7 mouse cellular contexts compared by ENCODE assay signal in the genomic region with DNA sequence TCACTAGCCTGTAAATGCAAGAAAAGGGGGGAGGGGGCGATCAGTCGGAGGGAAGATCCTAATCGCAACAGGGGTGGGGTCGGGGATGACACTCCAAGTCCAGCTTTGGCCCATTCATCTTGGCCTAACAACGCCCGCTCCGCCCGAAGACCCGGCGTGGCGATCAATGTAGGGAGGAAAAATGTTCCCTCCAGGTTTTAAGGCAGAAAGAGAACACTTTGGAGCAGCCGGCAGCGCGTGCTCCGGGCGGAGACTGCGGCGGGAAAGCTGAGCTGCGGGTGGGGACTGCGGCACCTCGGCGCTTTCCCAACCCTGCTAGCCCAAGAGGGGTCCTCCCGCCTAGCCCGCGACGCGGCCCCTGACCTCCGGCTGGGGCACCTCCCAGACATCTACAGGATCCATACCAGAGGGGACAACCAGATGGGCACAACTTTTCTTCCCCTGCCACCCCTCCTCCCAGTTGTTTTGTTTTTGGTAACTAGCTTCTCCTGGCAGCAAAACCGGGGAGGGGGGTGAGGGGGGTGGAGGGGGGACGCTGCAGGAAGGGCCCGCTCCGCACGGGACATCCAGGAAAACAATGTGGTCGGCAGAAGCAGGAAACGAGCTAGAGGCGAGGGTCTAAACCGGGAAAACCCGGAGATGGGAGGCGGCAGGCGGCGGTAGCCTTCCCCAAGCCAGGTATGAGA. TPM values are rescaled to one million over a fixed set of nuclear protein-coding genes. Genes with fewer than 3 reads are reported as not detected.
A peak's percentile ranks its signal among the peaks of the same experiment; 100 is the strongest.
DNase-seq lines count a peak whose midpoint lies in the region; ATAC-seq and TF ChIP-seq lines count a peak whose summit lies in the region.

No protein-coding gene starts in this region.

- WGBS in forebrain, embryonic 13.5 days, result under 1% methylated on average over 40 of the region's 41 CpGs
- under 1% methylated on average over 41 of the region's 41 CpGs for WGBS in hindbrain, embryonic 10.5 days
- WGBS in spleen, adult 2 months, result 1% methylated on average over 41 of the region's 41 CpGs

- TF ChIP-seq CTCF in spleen, adult 2 months (IDR thresholded peaks at IDR 0.05; ENCODE audit: extremely low read depth, insufficient read depth, insufficient read length, insufficient replicate concordance), result no peak

- H3K4me2 ChIP-seq in forebrain, embryonic 13.5 days, result peak overlapping the region; percentile 92

- no peak for ATAC-seq in forebrain, embryonic 13.5 days

- DNase-seq in MN1 (ENCODE audit: low spot score), result peak; percentile 41
- DNase-seq in brain, adult 2 months (ENCODE audit: low read depth, low spot score), result peak; percentile 51
- DNase-seq in hindbrain, embryonic 10.5 days (ENCODE audit: low spot score), result peak; percentile 66
- DNase-seq in layer of hippocampus, postnatal 25 days (ENCODE audit: extremely low spot score in 1 of 2, low spot score in 1 of 2), result peak; percentile 26 to 33
- peak; percentile 38 for DNase-seq in lung, postnatal 36 days
- peak in 1 of 2 experiments; percentile 5 for DNase-seq in spleen, adult 2 months (ENCODE audit: low read depth in 1 of 2, low spot score in 2 of 2)

- H3K9ac ChIP-seq in forebrain, embryonic 13.5 days, result peak overlapping the region; percentile 91

- H3K9me3 ChIP-seq in forebrain, embryonic 13.5 days (replicated peaks), result no peaks in the 10 kb centered on the region
- no peaks in the 10 kb centered on the region for H3K9me3 ChIP-seq in hindbrain, embryonic 10.5 days

- peaks cover 66% of the 10 kb centered on the region for H3K4me1 ChIP-seq in forebrain, embryonic 13.5 days
- H3K4me1 ChIP-seq in hindbrain, embryonic 10.5 days (replicated peaks), result peaks cover 65% of the 10 kb centered on the region
- H3K4me1 ChIP-seq in spleen, adult 2 months (ENCODE audit: control insufficient read depth, insufficient read depth, insufficient read length), result peaks cover 10% of the 10 kb centered on the region

- peak overlapping the region; percentile 95 for H3K27ac ChIP-seq in forebrain, embryonic 13.5 days
- peak overlapping the region; percentile 96 for H3K27ac ChIP-seq in hindbrain, embryonic 10.5 days
- peak overlapping the region; percentile 91 for H3K27ac ChIP-seq in spleen, adult 2 months (ENCODE audit: insufficient read depth, low read length)

- no peaks in the 10 kb centered on the region for H3K36me3 ChIP-seq in forebrain, embryonic 13.5 days (ENCODE audit: poor library complexity, severe bottlenecking)
- H3K36me3 ChIP-seq in hindbrain, embryonic 10.5 days, result peaks cover 5% of the 10 kb centered on the region; the same call in 1 of the 2 replicates
- no peaks in the 10 kb centered on the region for H3K36me3 ChIP-seq in spleen, adult 2 months (ENCODE audit: control insufficient read depth, insufficient read depth, low read length)

- TF ChIP-seq POLR2A in spleen, adult 2 months (IDR thresholded peaks at IDR 0.05; ENCODE audit: low read depth, low read length), result no peak

- no peaks in the 10 kb centered on the region for H3K27me3 ChIP-seq in forebrain, embryonic 13.5 days
- H3K27me3 ChIP-seq in hindbrain, embryonic 10.5 days (ENCODE audit: insufficient read depth, poor library complexity, severe bottlenecking), result no peaks in the 10 kb centered on the region
- no peaks in the 10 kb centered on the region for H3K27me3 ChIP-seq in spleen, adult 2 months (ENCODE audit: control insufficient read depth, insufficient read depth, low read length)

- peak overlapping the region; percentile 86 for H3K4me3 ChIP-seq in forebrain, embryonic 13.5 days
- H3K4me3 ChIP-seq in hindbrain, embryonic 10.5 days, result peak overlapping the region; percentile 87
- peak overlapping the region; percentile 90 for H3K4me3 ChIP-seq in spleen, adult 2 months (ENCODE audit: extremely low read depth, insufficient read depth, insufficient read length)

RNA-seq across cellular contexts. Expression of a gene that starts 1.4 kb away (rescaled TPM):
- 14.5 and 16.8 TPM in 2 replicates for polyA plus RNA-seq in forebrain, embryonic 13.5 days (2015; fragmentation: Nextera tagmentation; extraction: Ambion mirVana)
- polyA plus RNA-seq in hindbrain, embryonic 10.5 days (2016; fragmentation: Nextera tagmentation; extraction: Ambion mirVana), result 17.2 TPM in 2 replicates
- total RNA-seq in layer of hippocampus, postnatal 25 days (2021), result 10 to 100 TPM; 71.6 to 92.4 TPM
- 11.0 and 12.5 TPM in 2 replicates for polyA plus RNA-seq in spleen, adult 2 months (2012; rRNA removed)

RNA-seq across cellular contexts. Expression of a gene that starts 2.0 kb away (rescaled TPM):
- 3.7 and 4.3 TPM in 2 replicates for polyA plus RNA-seq in forebrain, embryonic 13.5 days (2015; fragmentation: Nextera tagmentation; extraction: Ambion mirVana)
- 4.3 and 5.7 TPM in 2 replicates for polyA plus RNA-seq in hindbrain, embryonic 10.5 days (2016; fragmentation: Nextera tagmentation; extraction: Ambion mirVana)
- 1 to 10 TPM; 1.2 to 1.8 TPM for total RNA-seq in layer of hippocampus, postnatal 25 days (2021)
- polyA plus RNA-seq in spleen, adult 2 months (2012; rRNA removed), result 0.14 and 0.31 TPM in 2 replicates
